Mouse (Mus musculus): Measurements from ENCODE around the gene 2900026A02Rik. TPM values are rescaled to one million over a fixed set of nuclear protein-coding genes. Genes with fewer than 3 reads are reported as not detected.

Gene 2900026A02Rik
- polyA plus RNA-seq, 1 experiment from 2014 or later: 2.7 TPM

DNA sequence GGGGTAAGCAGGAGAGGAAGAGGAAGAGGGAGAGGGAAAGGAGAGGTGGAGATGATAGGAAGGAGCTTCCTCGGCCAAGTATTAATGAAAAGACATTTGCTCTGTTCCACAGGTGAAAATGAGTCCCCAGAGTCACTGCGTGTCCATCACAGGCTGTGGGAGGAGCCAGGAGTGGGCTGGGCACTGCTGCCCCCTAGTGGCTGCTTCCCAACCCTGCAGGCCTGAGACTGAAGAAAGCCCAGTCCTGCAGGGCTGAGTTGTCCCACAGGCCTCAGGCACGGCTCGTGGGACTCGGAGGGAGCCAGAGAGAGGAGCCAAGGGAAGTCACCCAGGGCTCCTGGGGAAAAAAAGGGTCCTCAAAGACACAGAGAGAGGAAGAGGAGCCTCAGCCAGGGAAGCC, 47.7 kb downstream of the 2900026A02Rik start:
- no peak overlapping the region for H3K4me3 ChIP-seq (ENCODE audit: low read depth, low read length)
- TF ChIP-seq EP300 (IDR thresholded peaks at IDR 0.05; ENCODE audit: low read depth) (no peak), CTCF (IDR thresholded peaks at IDR 0.05; ENCODE audit: low read depth) (peak; percentile 97)
- WGBS (ENCODE audit: insufficient replicate concordance): 27% methylated on average over 5 of the region's 5 CpGs
- no peaks in the 10 kb centered on the region for H3K4me1 ChIP-seq (ENCODE audit: insufficient read depth)
- no peaks in the 10 kb centered on the region for H3K9me3 ChIP-seq (ENCODE audit: low read length)
- H3K27me3 ChIP-seq (ENCODE audit: insufficient read depth, low read length): no peaks in the 10 kb centered on the region
- ATAC-seq (peak; percentile 58), DNase-seq (peak; percentile 81)
- H3K4me2 ChIP-seq (ENCODE audit: low read depth, low read length): no peak overlapping the region
- no peak overlapping the region for H3K9ac ChIP-seq (replicated peaks)
- H3K36me3 ChIP-seq (replicated peaks; ENCODE audit: insufficient read depth, low read length): no peaks in the 10 kb centered on the region
- no peak overlapping the region for H3K27ac ChIP-seq (ENCODE audit: low read depth)

DNA sequence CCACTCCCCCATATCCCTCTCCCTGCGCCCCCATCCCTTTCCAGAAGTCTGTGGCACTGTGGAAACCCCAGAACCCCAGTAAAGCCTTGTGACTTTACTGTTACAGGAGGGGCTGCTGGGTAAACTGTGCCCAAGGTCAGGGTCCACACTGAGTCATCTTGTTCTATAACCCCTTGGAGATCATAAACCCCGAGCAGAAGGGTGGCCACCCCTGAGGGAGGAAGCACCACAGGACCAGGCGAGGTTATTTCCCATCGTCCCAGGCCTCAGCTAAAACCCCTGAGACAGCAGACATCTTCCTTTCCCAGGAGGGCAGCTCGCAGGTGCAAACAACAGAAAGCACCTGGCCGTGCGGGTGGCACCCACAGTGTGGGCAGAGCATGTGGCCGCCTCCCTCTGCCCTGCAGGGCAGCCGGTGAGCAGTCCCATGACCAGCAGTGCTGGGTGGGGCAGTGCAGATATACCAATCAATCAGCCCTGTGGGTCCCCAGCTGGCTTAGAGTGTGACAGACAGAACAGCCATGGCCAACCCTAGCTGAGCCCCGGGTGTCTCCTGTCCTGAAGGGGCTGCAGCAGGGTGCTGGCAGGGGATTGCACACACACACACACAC, 49.0 kb downstream of the 2900026A02Rik start:
- WGBS (ENCODE audit: insufficient replicate concordance): 60% methylated on average over 10 of the region's 10 CpGs
- TF ChIP-seq CTCF (IDR thresholded peaks at IDR 0.05; ENCODE audit: low read depth): no peak
- TF ChIP-seq EP300 (IDR thresholded peaks at IDR 0.05; ENCODE audit: low read depth): no peak
- Histone ChIP-seq H3K36me3 (replicated peaks; ENCODE audit: insufficient read depth, low read length) (no peaks in the 10 kb centered on the region), H3K27ac (ENCODE audit: low read depth) (no peak overlapping the region), H3K4me2 (ENCODE audit: low read depth, low read length) (no peak overlapping the region), H3K9ac (replicated peaks) (no peak overlapping the region), H3K27me3 (ENCODE audit: insufficient read depth, low read length) (no peaks in the 10 kb centered on the region), H3K4me3 (ENCODE audit: low read depth, low read length) (no peak overlapping the region), H3K4me1 (ENCODE audit: insufficient read depth) (no peaks in the 10 kb centered on the region), H3K9me3 (ENCODE audit: low read length) (no peaks in the 10 kb centered on the region)
- DNase-seq (no peak), ATAC-seq (no peak)

DNA sequence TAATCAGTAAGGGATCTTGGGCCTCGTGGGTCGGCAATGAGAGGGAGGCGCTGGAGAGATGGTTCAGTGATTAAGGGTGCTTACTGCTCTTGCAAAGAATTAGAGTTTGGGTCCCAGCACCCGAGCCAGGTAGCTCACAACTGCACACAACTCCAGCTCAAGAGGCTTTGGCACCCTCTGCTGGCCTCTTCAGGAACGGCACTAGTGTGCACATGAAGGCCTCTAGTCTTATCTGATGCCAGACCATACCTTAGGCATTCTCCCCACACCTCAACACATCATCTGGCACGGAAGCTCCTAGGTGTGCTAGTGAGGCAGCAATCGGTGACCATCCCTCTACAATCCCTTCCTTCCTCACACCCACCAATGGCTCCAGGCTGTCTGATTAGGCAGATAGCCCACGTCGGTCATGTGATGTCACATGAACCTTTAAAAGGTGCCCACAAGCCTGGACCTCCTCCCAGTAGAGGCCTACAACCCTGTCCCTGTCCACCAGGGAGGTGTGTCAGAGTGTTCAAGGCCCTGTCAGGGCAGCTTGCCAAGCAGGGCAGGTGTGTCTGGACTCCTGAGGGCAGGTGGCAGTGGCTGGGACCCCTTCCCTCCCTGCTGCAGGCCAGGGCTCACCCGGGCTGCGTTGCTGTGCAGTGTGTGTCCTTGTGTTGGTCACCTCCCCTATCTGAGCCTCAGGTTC, 50.8 kb downstream of the 2900026A02Rik start:
- Histone ChIP-seq H3K4me3 (ENCODE audit: low read depth, low read length) (no peak overlapping the region), H3K4me1 (ENCODE audit: insufficient read depth) (no peaks in the 10 kb centered on the region), H3K27me3 (ENCODE audit: insufficient read depth, low read length) (no peaks in the 10 kb centered on the region), H3K9me3 (ENCODE audit: low read length) (no peaks in the 10 kb centered on the region), H3K27ac (ENCODE audit: low read depth) (no peak overlapping the region), H3K4me2 (ENCODE audit: low read depth, low read length) (no peak overlapping the region), H3K36me3 (replicated peaks; ENCODE audit: insufficient read depth, low read length) (no peaks in the 10 kb centered on the region), H3K9ac (replicated peaks) (no peak overlapping the region)
- WGBS (ENCODE audit: insufficient replicate concordance): 80% methylated on average over 11 of the region's 11 CpGs
- no peak for DNase-seq
- ATAC-seq: no peak
- TF ChIP-seq EP300 (IDR thresholded peaks at IDR 0.05; ENCODE audit: low read depth) (no peak), CTCF (IDR thresholded peaks at IDR 0.05; ENCODE audit: low read depth) (peak; percentile 60)

GRCm38 (mm10) chr5:113167733-113168132, 53.3 kb downstream of the 2900026A02Rik start:
- no peaks in the 10 kb centered on the region for H3K9me3 ChIP-seq (ENCODE audit: low read length)
- TF ChIP-seq CTCF (IDR thresholded peaks at IDR 0.05; ENCODE audit: low read depth) (peak; percentile 69), EP300 (IDR thresholded peaks at IDR 0.05; ENCODE audit: low read depth) (no peak)
- H3K36me3 ChIP-seq (replicated peaks; ENCODE audit: insufficient read depth, low read length): no peaks in the 10 kb centered on the region
- H3K27ac ChIP-seq (ENCODE audit: low read depth): no peak overlapping the region
- no peaks in the 10 kb centered on the region for H3K27me3 ChIP-seq (ENCODE audit: insufficient read depth, low read length)
- no peak overlapping the region for H3K4me3 ChIP-seq (ENCODE audit: low read depth, low read length)
- no peak for ATAC-seq
- DNase-seq: peak; percentile 75
- H3K4me2 ChIP-seq (ENCODE audit: low read depth, low read length): no peak overlapping the region
- H3K9ac ChIP-seq (replicated peaks): no peak overlapping the region
- 42% methylated on average over 2 of the region's 2 CpGs for WGBS (ENCODE audit: insufficient replicate concordance)
- peaks cover 13% of the 10 kb centered on the region for H3K4me1 ChIP-seq (ENCODE audit: insufficient read depth)

GRCm38 (mm10) chr5:113165481-113165880, 55.6 kb downstream of the 2900026A02Rik start:
- TF ChIP-seq EP300 (IDR thresholded peaks at IDR 0.05; ENCODE audit: low read depth) (no peak), CTCF (IDR thresholded peaks at IDR 0.05; ENCODE audit: low read depth) (no peak)
- H3K36me3 ChIP-seq (replicated peaks; ENCODE audit: insufficient read depth, low read length): no peaks in the 10 kb centered on the region
- H3K27ac ChIP-seq (ENCODE audit: low read depth): peak overlapping the region; percentile 44; the same call in 1 of the 2 replicates
- ATAC-seq (peak; percentile 22), DNase-seq (peak; percentile 62)
- no peak overlapping the region for H3K4me2 ChIP-seq (ENCODE audit: low read depth, low read length)
- H3K4me3 ChIP-seq (ENCODE audit: low read depth, low read length): no peak overlapping the region
- no peak overlapping the region for H3K9ac ChIP-seq (replicated peaks)
- no peaks in the 10 kb centered on the region for H3K27me3 ChIP-seq (ENCODE audit: insufficient read depth, low read length)
- peaks cover 17% of the 10 kb centered on the region for H3K4me1 ChIP-seq (ENCODE audit: insufficient read depth)
- H3K9me3 ChIP-seq (ENCODE audit: low read length): no peaks in the 10 kb centered on the region
- 43% methylated on average over 10 of the region's 11 CpGs for WGBS (ENCODE audit: insufficient replicate concordance)

DNA sequence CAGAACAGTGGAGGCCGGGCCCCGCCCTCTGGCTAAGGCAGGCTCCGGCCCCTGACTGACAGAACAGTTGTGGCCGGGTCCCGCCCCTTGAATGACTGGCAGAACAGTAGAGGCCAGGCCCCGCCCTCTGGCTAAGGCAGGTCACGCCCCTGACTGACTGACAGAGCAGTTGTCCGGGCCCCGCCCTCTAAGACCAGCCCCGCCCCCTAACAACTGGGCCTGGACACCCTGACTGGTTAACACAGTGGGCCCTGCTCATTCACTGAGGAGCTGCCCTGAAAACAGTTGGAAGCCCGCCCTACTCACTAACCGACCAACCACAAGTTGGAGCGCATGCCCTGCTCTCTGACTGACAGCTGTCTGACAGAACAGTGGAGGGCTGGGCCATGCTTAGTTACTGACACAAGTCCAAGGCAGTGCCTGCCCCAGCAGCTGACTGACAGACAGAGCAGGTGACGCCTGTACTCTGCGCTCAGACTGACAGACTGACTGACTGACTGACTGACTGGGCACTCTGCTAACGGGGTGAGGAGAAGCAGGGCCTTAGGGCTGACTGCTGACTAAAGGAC, 56.1 kb downstream of the 2900026A02Rik start:
- H3K36me3 ChIP-seq (replicated peaks; ENCODE audit: insufficient read depth, low read length): no peaks in the 10 kb centered on the region
- 7% methylated on average over 16 of the region's 16 CpGs for WGBS (ENCODE audit: insufficient replicate concordance)
- no peak overlapping the region for H3K9ac ChIP-seq (replicated peaks)
- no peak for TF ChIP-seq CTCF (IDR thresholded peaks at IDR 0.05; ENCODE audit: low read depth)
- TF ChIP-seq EP300 (IDR thresholded peaks at IDR 0.05; ENCODE audit: low read depth): no peak
- H3K27ac ChIP-seq (ENCODE audit: low read depth): peak overlapping the region; percentile 44; the same call in 1 of the 2 replicates
- no peak overlapping the region for H3K4me3 ChIP-seq (ENCODE audit: low read depth, low read length)
- peaks cover 17% of the 10 kb centered on the region for H3K4me1 ChIP-seq (ENCODE audit: insufficient read depth)
- no peaks in the 10 kb centered on the region for H3K9me3 ChIP-seq (ENCODE audit: low read length)
- peak overlapping the region; percentile 24 for H3K4me2 ChIP-seq (ENCODE audit: low read depth, low read length)
- peak; percentile 95 for ATAC-seq
- DNase-seq: peak; percentile 94
- H3K27me3 ChIP-seq (ENCODE audit: insufficient read depth, low read length): no peaks in the 10 kb centered on the region
